Mouse (Mus musculus) neural tube, embryonic 15.5 days (tissue): ENCODE results near the gene Lrr1. TPM values are rescaled to one million over a fixed set of nuclear protein-coding genes. Genes with fewer than 3 reads are reported as not detected.
"Not testable (repeated sequence)": the region's sequence is repeated elsewhere in the genome, so short reads cannot be mapped to it uniquely, and the experiment has no call there.

ENCODE experiments used
- ATAC-seq: fragments of 200-750 bp; cut with Nextera tagmentation; 2 replicates; pipeline ENCODE4 v1.8.0; 2017; ENCODE audit warnings: mild to moderate bottlenecking, moderate TSS enrichment, moderate library complexity; ENCODE audit not compliant: low FRiP score
- H3K27ac ChIP-seq: fragments of 300-500 bp; sonication (generic); replicated peaks from 2 replicates; pipeline ENCODE4 v1.5.1; 2015; ENCODE audit warnings: mild to moderate bottlenecking, inconsistent platforms
- H3K27me3 ChIP-seq: fragments of 300-500 bp; sonication (generic); replicated peaks from 2 replicates; pipeline ENCODE4 v1.6.1; 2015; ENCODE audit warnings: inconsistent platforms
- H3K36me3 ChIP-seq: fragments of 300-500 bp; sonication (generic); 2 replicates; pipeline ENCODE4 v1.6.1; 2015; ENCODE audit warnings: inconsistent platforms
- H3K4me1 ChIP-seq: fragments of 300-500 bp; sonication (generic); 2 replicates; pipeline ENCODE4 v1.6.1; 2015; ENCODE audit warnings: inconsistent platforms
- H3K4me2 ChIP-seq: fragments of 300-500 bp; sonication (generic); 2 replicates; pipeline ENCODE4 v1.6.1; 2015; ENCODE audit warnings: inconsistent platforms, mild to moderate bottlenecking, moderate library complexity
- H3K4me3 ChIP-seq: fragments of 300-500 bp; sonication (generic); replicated peaks from 2 replicates; pipeline ENCODE4 v1.5.1; 2015; ENCODE audit warnings: mild to moderate bottlenecking, inconsistent platforms
- H3K9ac ChIP-seq: fragments of 300-500 bp; sonication (generic); replicated peaks from 2 replicates; pipeline ENCODE4 v1.6.1; 2015; ENCODE audit warnings: mild to moderate bottlenecking, inconsistent platforms
- H3K9me3 ChIP-seq: fragments of 300-500 bp; sonication (generic); replicated peaks from 2 replicates; pipeline ENCODE4 v1.6.1; 2016; ENCODE audit warnings: inconsistent platforms
- WGBS: fragments of 180-500 bp; shearing (Covaris S2); methylation state at CpG from one replicate; pipeline ENCODE4 v1.1.7; 2015; ENCODE audit warnings: mixed read lengths; 5-methylcytosine and 5-hydroxymethylcytosine counted together
- polyA plus RNA-seq: library from polyadenylated mRNA; unstranded; fragments of >200 nt; fragmentation: Nextera tagmentation; extraction: Ambion mirVana; gene quantifications from 2 replicates; pipeline ENCODE4 v1.2.1, GENCODE M21; 2015

Lrr1 gene
- polyA plus RNA-seq, 1 experiment from 2014 or later = 4.1 TPM

- not testable (repeated sequence) for ATAC-seq, H3K27me3 ChIP-seq, H3K36me3 ChIP-seq, H3K9me3 ChIP-seq, H3K4me3 ChIP-seq, H3K4me2 ChIP-seq, H3K9ac ChIP-seq, H3K27ac ChIP-seq
- 77% methylated on average over 8 of the region's 8 CpGs for WGBS
- peaks cover 11% of the 10 kb centered on the region for H3K4me1 ChIP-seq
Measured at GRCm38 (mm10) chr12:69166861-69167581, 1.6 kb upstream of the Lrr1 start.

GRCm38 (mm10) chr12:69167656-69168460 is 756 bp upstream of the Lrr1 start:
- ATAC-seq = peak; percentile 78
- Histone ChIP-seq H3K4me2 (peak overlapping the region; percentile 94), H3K27me3 (no peaks in the 10 kb centered on the region), H3K4me1 (peaks cover 11% of the 10 kb centered on the region), H3K4me3 (peak overlapping the region; percentile 76), H3K36me3 (no peaks in the 10 kb centered on the region), H3K9ac (peak overlapping the region; percentile 75), H3K27ac (peak overlapping the region; percentile 81), H3K9me3 (no peaks in the 10 kb centered on the region)
- 8% methylated on average over 18 of the region's 18 CpGs for WGBS

- ATAC-seq = no peak
- Histone ChIP-seq H3K27ac (no peak overlapping the region), H3K27me3 (no peaks in the 10 kb centered on the region), H3K9me3 (no peaks in the 10 kb centered on the region), H3K4me3 (no peak overlapping the region), H3K36me3 (no peaks in the 10 kb centered on the region), H3K9ac (no peak overlapping the region), H3K4me2 (no peak overlapping the region), H3K4me1 (peaks cover 11% of the 10 kb centered on the region)
- 94% methylated on average over 2 of the region's 2 CpGs for WGBS
Measured at GRCm38 (mm10) chr12:69171307-69171706, 2.7 kb downstream of the Lrr1 start.

- Histone ChIP-seq H3K36me3 (no peaks in the 10 kb centered on the region), H3K4me1 (no peaks in the 10 kb centered on the region), H3K9ac (no peak overlapping the region), H3K4me3 (no peak overlapping the region), H3K4me2 (no peak overlapping the region), H3K9me3 (no peaks in the 10 kb centered on the region), H3K27ac (no peak overlapping the region), H3K27me3 (no peaks in the 10 kb centered on the region)
- no peak for ATAC-seq
- 94% methylated on average over 3 of the region's 3 CpGs for WGBS
Measured at GRCm38 (mm10) chr12:69175975-69176374, 7.4 kb downstream of the Lrr1 start.

- Histone ChIP-seq H3K9me3 (no peaks in the 10 kb centered on the region), H3K4me1 (no peaks in the 10 kb centered on the region), H3K27me3 (no peaks in the 10 kb centered on the region), H3K4me3 (no peak overlapping the region), H3K27ac (no peak overlapping the region), H3K4me2 (no peak overlapping the region), H3K9ac (no peak overlapping the region), H3K36me3 (peaks cover 8% of the 10 kb centered on the region)
- WGBS = 75% methylated on average over 3 of the region's 3 CpGs
- no peak for ATAC-seq
Measured at GRCm38 (mm10) chr12:69177526-69177925, 8.9 kb downstream of the Lrr1 start.

GRCm38 (mm10) chr12:69179371-69179770 is 10.8 kb downstream of the Lrr1 start:
- 73% methylated on average over 12 of the region's 12 CpGs for WGBS
- H3K27me3 ChIP-seq = no peaks in the 10 kb centered on the region
- H3K36me3 ChIP-seq = peaks cover 8% of the 10 kb centered on the region
- H3K27ac ChIP-seq = no peak overlapping the region
- no peaks in the 10 kb centered on the region for H3K9me3 ChIP-seq
- H3K4me1 ChIP-seq = peaks cover 6% of the 10 kb centered on the region
- no peak overlapping the region for H3K9ac ChIP-seq
- ATAC-seq = no peak
- no peak overlapping the region for H3K4me3 ChIP-seq
- no peak overlapping the region for H3K4me2 ChIP-seq

GRCm38 (mm10) chr12:69181800-69182199 is 13.2 kb downstream of the Lrr1 start:
- Histone ChIP-seq H3K4me1 (peaks cover 20% of the 10 kb centered on the region), H3K9ac (no peak overlapping the region), H3K27me3 (no peaks in the 10 kb centered on the region), H3K27ac (no peak overlapping the region), H3K36me3 (peaks cover 8% of the 10 kb centered on the region), H3K4me2 (no peak overlapping the region), H3K9me3 (no peaks in the 10 kb centered on the region), H3K4me3 (no peak overlapping the region)
- 90% methylated on average over 4 of the region's 4 CpGs for WGBS
- ATAC-seq = no peak

GRCm38 (mm10) chr12:69183583-69184308 is 15.1 kb downstream of the Lrr1 start, which contains the start of the genes Rpl36al and Mgat2:
TSS of gene Rpl36al (minus strand) at chr12:69184083.
TSS of gene Mgat2 (plus strand) at chr12:69184157.
- Histone ChIP-seq H3K9me3 (no peaks in the 10 kb centered on the region), H3K9ac (peak within 1 kb of the TSS; percentile 89), H3K36me3 (peaks cover 14% of the 10 kb centered on the region), H3K27ac (peak within 1 kb of the TSS; percentile 94), H3K27me3 (no peaks in the 10 kb centered on the region), H3K4me1 (peaks cover 30% of the 10 kb centered on the region), H3K4me3 (peak within 1 kb of the TSS; percentile 93), H3K4me2 (peak within 1 kb of the TSS; percentile 75)
- peak; percentile 99 for ATAC-seq
- WGBS = under 1% methylated on average over 84 of the region's 84 CpGs

- ATAC-seq = peak; percentile 73
- Histone ChIP-seq H3K36me3 (peaks cover 20% of the 10 kb centered on the region), H3K9me3 (no peaks in the 10 kb centered on the region), H3K4me2 (peak overlapping the region; percentile 75), H3K9ac (peak overlapping the region; percentile 89), H3K27ac (peak overlapping the region; percentile 94), H3K4me1 (peaks cover 30% of the 10 kb centered on the region), H3K4me3 (peak overlapping the region; percentile 93), H3K27me3 (no peaks in the 10 kb centered on the region)
- 2% methylated on average over 76 of the region's 86 CpGs for WGBS
Measured at GRCm38 (mm10) chr12:69184342-69185295, 16.0 kb downstream of the Lrr1 start.

- Histone ChIP-seq H3K36me3 (peaks cover 22% of the 10 kb centered on the region), H3K4me2 (peak overlapping the region; percentile 75), H3K4me1 (peaks cover 30% of the 10 kb centered on the region), H3K4me3 (peak overlapping the region; percentile 93), H3K27me3 (no peaks in the 10 kb centered on the region), H3K27ac (peak overlapping the region; percentile 94; the same call in 1 of the 2 replicates), H3K9me3 (no peaks in the 10 kb centered on the region), H3K9ac (peak overlapping the region; percentile 89)
- 77% methylated on average over 7 of the region's 7 CpGs for WGBS
- ATAC-seq = no peak
Measured at GRCm38 (mm10) chr12:69185371-69185770, 16.8 kb downstream of the Lrr1 start.
